Mouse (Mus musculus) lung, adult 2 months (tissue): ENCODE measurements around the gene Gm8857. TPM values are rescaled to one million over a fixed set of nuclear protein-coding genes. Genes with fewer than 3 reads are reported as not detected.
"Not testable (repeated sequence)": the region's sequence is repeated elsewhere in the genome, so short reads cannot be mapped to it uniquely, and the experiment has no call there.

Source experiments
- DNase-seq: peaks from one replicate; pipeline ENCODE4 v3.0.0; 2022
- H3K4me1 ChIP-seq: fragments of 200-500 bp; 2 replicates; pipeline ENCODE4 v1.6.1; 2011; ENCODE audit warnings: low read length; ENCODE audit not compliant: control insufficient read depth, insufficient read depth
- H3K4me3 ChIP-seq: fragments of 200-500 bp; replicated peaks from 2 replicates; pipeline ENCODE3; 2011; ENCODE audit warnings: low read depth, mild to moderate bottlenecking, control low read depth, low read length; ENCODE audit errors: extremely low read depth
- WGBS: fragments of 180-500 bp; shearing (Covaris S2); methylation state at CpG from one replicate; pipeline ENCODE4 v1.1.7; 2018; 5-methylcytosine and 5-hydroxymethylcytosine counted together
- polyA plus RNA-seq: library from polyadenylated mRNA; depleted of rRNA; stranded (reverse); fragments of >200 nt; gene quantifications from 2 replicates; pipeline ENCODE4 v1.2.3, GENCODE M21; 2012; rRNA removed

Gene Gm8857
- polyA plus RNA-seq, result not detected in 2 replicates

GRCm38 (mm10) chr5:10947505-10947904 lies at the start of gene Gm8857, which contains the start of gene Gm8871:
Gene Gm8857 (plus strand): TSS chr5:10947807.
Gene Gm8871 (plus strand): TSS chr5:10947805.
- H3K4me1 ChIP-seq, DNase-seq, H3K4me3 ChIP-seq: not testable (repeated sequence)
- WGBS, result 30% methylated on average over 2 of the region's 3 CpGs

- not testable (repeated sequence) for DNase-seq, H3K4me1 ChIP-seq, H3K4me3 ChIP-seq
- WGBS, result 71% methylated on average over 2 of the region's 2 CpGs
Measured at GRCm38 (mm10) chr5:10953512-10953911, 5.9 kb downstream of the Gm8857 start.

GRCm38 (mm10) chr5:10958057-10958456 lies 10.4 kb downstream of the Gm8857 start:
- not testable (repeated sequence) for H3K4me1 ChIP-seq, H3K4me3 ChIP-seq, DNase-seq
- WGBS, result 80% methylated on average over 6 of the region's 8 CpGs

Other genes with a start within 250 kb of the Gm8857 start
- not detected in 2 replicates for gene Gm8871, start within 50 bp of the Gm8857 start, polyA plus RNA-seq
- not detected in 2 replicates for gene Gm8879, start 179.8 kb downstream of the Gm8857 start, polyA plus RNA-seq
- gene Gm5861, start 235.3 kb downstream of the Gm8857 start, polyA plus RNA-seq, result not detected in 2 replicates